Mouse (Mus musculus) hindbrain, embryonic 16.5 days (tissue): ENCODE data around the gene Isg20l2. TPM values are rescaled to one million over a fixed set of nuclear protein-coding genes. Genes with fewer than 3 reads are reported as not detected.
"Not testable (repeated sequence)": the region's sequence is repeated elsewhere in the genome, so short reads cannot be mapped to it uniquely, and the experiment has no call there.

ENCODE experiments used
- ATAC-seq: fragments of 200-750 bp; cut with Nextera tagmentation; 2 replicates; pipeline ENCODE4 v1.8.0; 2017; ENCODE audit warnings: moderate TSS enrichment, moderate library complexity
- H3K27ac ChIP-seq: fragments of 300-500 bp; sonication (generic); 2 replicates; pipeline ENCODE4 v1.5.1; 2014; ENCODE audit warnings: low read depth, mild to moderate bottlenecking, control low read depth, low read length, moderate library complexity
- H3K27me3 ChIP-seq: fragments of 300-500 bp; sonication (generic); replicated peaks from 2 replicates; pipeline ENCODE4 v1.6.1; 2014; ENCODE audit warnings: low read length; ENCODE audit not compliant: control insufficient read depth, insufficient read depth
- H3K36me3 ChIP-seq: fragments of 300-500 bp; sonication (generic); 2 replicates; pipeline ENCODE4 v1.6.1; 2014; ENCODE audit warnings: mild to moderate bottlenecking, low read length, moderate library complexity, mixed read lengths; ENCODE audit not compliant: control insufficient read depth, insufficient read depth
- H3K4me1 ChIP-seq: fragments of 300-500 bp; sonication (generic); 2 replicates; pipeline ENCODE4 v1.6.1; 2014; ENCODE audit warnings: low read depth, low read length; ENCODE audit not compliant: control insufficient read depth, insufficient read depth
- H3K4me2 ChIP-seq: fragments of 300-500 bp; sonication (generic); 2 replicates; pipeline ENCODE4 v1.6.1; 2014; ENCODE audit warnings: mild to moderate bottlenecking, low read length, control low read depth, moderate library complexity
- H3K4me3 ChIP-seq: fragments of 300-500 bp; sonication (generic); 2 replicates; pipeline ENCODE4 v1.5.1; 2014; ENCODE audit warnings: mild to moderate bottlenecking, low read length, control low read depth, moderate library complexity
- H3K9ac ChIP-seq: fragments of 300-500 bp; sonication (generic); 2 replicates; pipeline ENCODE4 v1.6.1; 2014; ENCODE audit warnings: low read depth, mild to moderate bottlenecking, control low read depth, low read length, moderate library complexity
- H3K9me3 ChIP-seq: fragments of 300-500 bp; sonication (generic); 2 replicates; pipeline ENCODE4 v1.6.1; 2014; ENCODE audit warnings: mild to moderate bottlenecking, low read length, moderate library complexity; ENCODE audit not compliant: control insufficient read depth
- WGBS: fragments of 180-500 bp; shearing (Covaris S2); extraction: QIAGEN DNeasy Blood & Tissue Kit; methylation state at CpG from one replicate; pipeline ENCODE4 v1.1.7; 2014; 5-methylcytosine and 5-hydroxymethylcytosine counted together
- polyA plus RNA-seq: library from polyadenylated mRNA; unstranded; fragments of >200 nt; fragmentation: Nextera tagmentation; extraction: Ambion mirVana; gene quantifications from 2 replicates; pipeline ENCODE4 v1.2.1, GENCODE M21; 2015

Gene Isg20l2
- polyA plus RNA-seq, 1 experiment from 2014 or later: 22.7 TPM

GRCm38 (mm10) chr3:87893367-87893905 is 36.7 kb upstream of the Isg20l2 start:
- Histone ChIP-seq H3K27me3 (no peaks in the 10 kb centered on the region), H3K4me3 (no peak overlapping the region), H3K4me1 (no peaks in the 10 kb centered on the region), H3K9me3 (no peaks in the 10 kb centered on the region), H3K36me3 (no peaks in the 10 kb centered on the region), H3K27ac (no peak overlapping the region), H3K9ac (no peak overlapping the region), H3K4me2 (no peak overlapping the region)
- no peak for ATAC-seq
- 83% methylated on average over 3 of the region's 3 CpGs for WGBS

- Histone ChIP-seq H3K27ac (no peak overlapping the region), H3K27me3 (no peaks in the 10 kb centered on the region), H3K9me3 (no peaks in the 10 kb centered on the region), H3K9ac (no peak overlapping the region), H3K4me2 (no peak overlapping the region), H3K36me3 (no peaks in the 10 kb centered on the region), H3K4me3 (no peak overlapping the region), H3K4me1 (no peaks in the 10 kb centered on the region)
- 73% methylated on average over 3 of the region's 3 CpGs for WGBS
- ATAC-seq: no peak
Observed at GRCm38 (mm10) chr3:87899266-87899665, 30.8 kb upstream of the Isg20l2 start.

GRCm38 (mm10) chr3:87899776-87900175 is 30.3 kb upstream of the Isg20l2 start:
- H3K4me3 ChIP-seq: no peak overlapping the region
- H3K4me1 ChIP-seq: no peaks in the 10 kb centered on the region
- H3K27ac ChIP-seq: no peak overlapping the region
- H3K27me3 ChIP-seq: no peaks in the 10 kb centered on the region
- 80% methylated on average over 3 of the region's 3 CpGs for WGBS
- H3K9ac ChIP-seq: no peak overlapping the region
- H3K9me3 ChIP-seq: no peaks in the 10 kb centered on the region
- no peaks in the 10 kb centered on the region for H3K36me3 ChIP-seq
- ATAC-seq: no peak
- no peak overlapping the region for H3K4me2 ChIP-seq

- H3K4me1 ChIP-seq: no peaks in the 10 kb centered on the region
- H3K27ac ChIP-seq: no peak overlapping the region
- no peak overlapping the region for H3K4me3 ChIP-seq
- no peak for ATAC-seq
- 50% methylated on average over 1 of the region's 1 CpGs for WGBS
- no peak overlapping the region for H3K9ac ChIP-seq
- H3K36me3 ChIP-seq: no peaks in the 10 kb centered on the region
- no peaks in the 10 kb centered on the region for H3K27me3 ChIP-seq
- no peaks in the 10 kb centered on the region for H3K9me3 ChIP-seq
- no peak overlapping the region for H3K4me2 ChIP-seq
Observed at GRCm38 (mm10) chr3:87901036-87901624, 29.0 kb upstream of the Isg20l2 start.

GRCm38 (mm10) chr3:87901959-87902358 is 28.2 kb upstream of the Isg20l2 start:
- H3K27ac ChIP-seq, H3K4me2 ChIP-seq, H3K36me3 ChIP-seq, H3K27me3 ChIP-seq, H3K4me1 ChIP-seq, ATAC-seq, H3K4me3 ChIP-seq, H3K9ac ChIP-seq, H3K9me3 ChIP-seq: not testable (repeated sequence)
- 91% methylated on average over 5 of the region's 6 CpGs for WGBS

- ATAC-seq: no peak
- Histone ChIP-seq H3K9me3 (no peaks in the 10 kb centered on the region), H3K27me3 (no peaks in the 10 kb centered on the region), H3K36me3 (no peaks in the 10 kb centered on the region), H3K4me1 (peaks cover 15% of the 10 kb centered on the region), H3K9ac (no peak overlapping the region), H3K4me2 (no peak overlapping the region), H3K27ac (no peak overlapping the region), H3K4me3 (no peak overlapping the region)
- 53% methylated on average over 5 of the region's 5 CpGs for WGBS
Observed at GRCm38 (mm10) chr3:87903821-87904220, 26.3 kb upstream of the Isg20l2 start.

- peak; percentile 96 for ATAC-seq
- WGBS: 0% methylated on average over 43 of the region's 57 CpGs
- peak within 1 kb of the TSS; percentile 95 for H3K4me3 ChIP-seq
- no peaks in the 10 kb centered on the region for H3K27me3 ChIP-seq
- peak within 1 kb of the TSS; percentile 94 for H3K27ac ChIP-seq
- peaks cover 30% of the 10 kb centered on the region for H3K4me1 ChIP-seq
- no peaks in the 10 kb centered on the region for H3K9me3 ChIP-seq
- peak within 1 kb of the TSS; percentile 96 for H3K4me2 ChIP-seq
- H3K9ac ChIP-seq: peak within 1 kb of the TSS; percentile 90
- no peaks in the 10 kb centered on the region for H3K36me3 ChIP-seq
Observed at GRCm38 (mm10) chr3:87905880-87906485, 24.1 kb upstream of the Isg20l2 start, which contains the start of gene Hdgf. Gene Hdgf (plus strand): TSS chr3:87906321.

GRCm38 (mm10) chr3:87906601-87906980 is 23.5 kb upstream of the Isg20l2 start:
- Histone ChIP-seq H3K4me2 (peak overlapping the region; percentile 96), H3K4me1 (peaks cover 32% of the 10 kb centered on the region), H3K27me3 (no peaks in the 10 kb centered on the region), H3K9ac (peak overlapping the region; percentile 90), H3K36me3 (no peaks in the 10 kb centered on the region), H3K9me3 (no peaks in the 10 kb centered on the region), H3K27ac (peak overlapping the region; percentile 94), H3K4me3 (peak overlapping the region; percentile 95)
- peak; percentile 29 for ATAC-seq
- WGBS: 1% methylated on average over 18 of the region's 47 CpGs

GRCm38 (mm10) chr3:87906981-87907857 is 22.9 kb upstream of the Isg20l2 start:
- ATAC-seq: no peak
- Histone ChIP-seq H3K9me3 (no peaks in the 10 kb centered on the region), H3K27me3 (no peaks in the 10 kb centered on the region)

More at GRCm38 (mm10) chr3:87906981-87907857, 22.9 kb upstream of the Isg20l2 start:
- peak overlapping the region; percentile 94 for H3K27ac ChIP-seq
- H3K36me3 ChIP-seq: no peaks in the 10 kb centered on the region
- peak overlapping the region; percentile 90 for H3K9ac ChIP-seq
- H3K4me2 ChIP-seq: peak overlapping the region; percentile 96
- whole genome bisulfite sequencing: under 1% methylated on average over 24 of the region's 27 CpGs
- H3K4me1 ChIP-seq: peaks cover 32% of the 10 kb centered on the region
- H3K4me3 ChIP-seq: peak overlapping the region; percentile 95
